Mouse (Mus musculus): Measurements from ENCODE around the gene Amfr.

DNA sequence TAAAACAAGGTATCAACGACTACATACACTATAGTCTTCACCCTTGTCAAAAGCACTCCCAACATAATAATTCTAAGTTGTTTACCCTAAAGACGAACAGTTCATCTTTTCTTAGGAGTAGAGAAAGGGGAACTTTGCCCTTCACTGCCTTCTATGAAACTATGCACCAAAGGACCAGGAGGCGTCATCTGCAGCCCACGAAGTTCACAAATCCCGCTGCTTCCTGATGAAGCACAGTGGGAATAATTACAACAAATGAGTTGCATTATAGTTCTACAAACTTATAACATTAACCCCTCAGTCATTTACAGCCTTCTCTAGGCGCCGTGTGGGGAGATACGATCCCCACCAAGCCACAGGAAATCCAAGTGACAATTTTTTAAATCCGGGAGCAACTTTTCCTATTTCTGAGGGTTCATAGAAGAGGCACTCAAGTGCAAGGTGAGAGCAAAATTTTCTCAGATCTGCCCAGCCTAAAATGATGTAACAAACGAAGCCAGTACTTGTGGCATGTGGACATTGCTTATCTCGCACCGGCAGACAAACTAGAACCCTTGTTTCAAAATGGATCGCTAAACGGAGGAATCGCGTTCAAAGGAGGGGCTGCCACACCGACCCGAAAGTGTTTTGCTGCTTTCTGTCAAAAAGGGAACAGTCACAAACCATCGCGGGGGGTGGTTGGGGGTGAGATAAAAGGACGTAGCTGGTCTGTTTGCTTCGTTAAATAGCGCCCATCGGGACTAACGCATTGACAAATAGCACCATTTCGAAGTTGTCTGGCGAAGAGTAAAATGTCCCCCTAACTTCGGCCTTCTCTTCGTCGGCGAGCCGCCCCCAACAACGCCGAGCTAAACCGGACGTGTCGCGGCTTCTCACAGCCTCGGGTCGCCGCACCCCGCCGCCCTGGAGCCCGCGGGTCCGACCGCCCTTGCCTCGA, 1.3 kb downstream of the Amfr start:
- TF ChIP-seq CTCF (IDR thresholded peaks at IDR 0.05; ENCODE audit: borderline replicate concordance, extremely low read depth, insufficient read depth, insufficient read length), result no peak
- no peak for TF ChIP-seq POLR2A (IDR thresholded peaks at IDR 0.05; ENCODE audit: borderline replicate concordance, extremely low read depth, insufficient read depth, insufficient read length, poor library complexity, severe bottlenecking)
